Mouse (Mus musculus): ENCODE data around the gene Otud7a. TPM values are rescaled to one million over a fixed set of nuclear protein-coding genes. Genes with fewer than 3 reads are reported as not detected.

The Otud7a gene
- polyA plus RNA-seq, 2 experiments = 0.01 TPM; not detected in 1

DNA sequence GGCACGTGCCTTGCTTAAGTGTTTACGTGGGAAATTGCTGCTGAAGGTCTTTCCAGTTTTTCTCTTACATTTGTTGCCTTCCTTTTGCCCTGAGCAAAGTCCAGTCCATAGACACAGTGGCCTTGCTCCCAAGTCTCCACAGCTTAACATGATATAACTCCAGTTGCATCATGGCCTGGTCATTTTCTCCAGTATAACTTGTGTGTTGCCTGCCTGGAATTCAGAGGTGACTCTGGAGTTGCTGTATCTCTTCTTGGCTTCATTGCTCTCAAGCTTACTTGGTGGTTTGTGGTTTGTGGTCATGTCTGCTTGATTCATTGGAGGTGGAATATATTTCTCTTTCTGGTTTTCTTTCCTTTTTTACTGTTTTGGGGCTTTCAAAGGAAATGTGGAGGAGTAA lies 17.7 kb downstream of the Otud7a start:
- WGBS (ENCODE audit: insufficient replicate concordance) = 29% methylated on average over 2 of the region's 2 CpGs
- Histone ChIP-seq H3K4me3 (ENCODE audit: insufficient read depth in 1 of 2, low read depth in 2 of 2, low read length in 2 of 2) (no peak overlapping the region), H3K4me1 (replicated peaks; ENCODE audit: control insufficient read depth in 2 of 2, insufficient read depth in 2 of 2, low read length in 1 of 2) (no peaks in the 10 kb centered on the region), H3K9ac (replicated peaks) (no peak overlapping the region), H3K27ac (no peak overlapping the region), H3K27me3 (ENCODE audit: control insufficient read depth, insufficient read depth, low read length) (no peaks in the 10 kb centered on the region), H3K4me2 (ENCODE audit: low read depth) (no peak overlapping the region), H3K36me3 (replicated peaks; ENCODE audit: control insufficient read depth, insufficient read depth, low read depth) (no peaks in the 10 kb centered on the region), H3K9me3 (ENCODE audit: control insufficient read depth, low read length) (no peaks in the 10 kb centered on the region)
- DNase-seq (ENCODE audit: low read depth in 3 of 3, low spot score in 3 of 3) = no peak
- TF ChIP-seq CTCF (IDR thresholded peaks at IDR 0.05; ENCODE audit: low read depth) = no peak
- no peak for TF ChIP-seq EP300 (IDR thresholded peaks at IDR 0.05; ENCODE audit: low read depth)
- ATAC-seq (ENCODE audit: insufficient read depth) = no peak

- Histone ChIP-seq H3K9ac (replicated peaks) (no peak overlapping the region), H3K4me3 (ENCODE audit: insufficient read depth in 1 of 2, low read depth in 2 of 2, low read length in 2 of 2) (no peak overlapping the region), H3K4me2 (ENCODE audit: low read depth) (no peak overlapping the region), H3K36me3 (replicated peaks; ENCODE audit: control insufficient read depth, insufficient read depth, low read depth) (no peaks in the 10 kb centered on the region), H3K27me3 (ENCODE audit: control insufficient read depth, insufficient read depth, low read length) (no peaks in the 10 kb centered on the region), H3K4me1 (replicated peaks; ENCODE audit: control insufficient read depth in 2 of 2, insufficient read depth in 2 of 2, low read length in 1 of 2) (no peaks in the 10 kb centered on the region), H3K27ac (no peak overlapping the region), H3K9me3 (ENCODE audit: control insufficient read depth, low read length) (no peaks in the 10 kb centered on the region)
- WGBS (ENCODE audit: insufficient replicate concordance) = 51% methylated on average over 2 of the region's 2 CpGs
- DNase-seq (ENCODE audit: low read depth in 3 of 3, low spot score in 3 of 3) = no peak
- TF ChIP-seq EP300 (IDR thresholded peaks at IDR 0.05; ENCODE audit: low read depth) = no peak
- TF ChIP-seq CTCF (IDR thresholded peaks at IDR 0.05; ENCODE audit: low read depth) = no peak
- ATAC-seq (ENCODE audit: insufficient read depth) = no peak
Observed at GRCm38 (mm10) chr7:63462684-63463083, 18.1 kb downstream of the Otud7a start.

DNA sequence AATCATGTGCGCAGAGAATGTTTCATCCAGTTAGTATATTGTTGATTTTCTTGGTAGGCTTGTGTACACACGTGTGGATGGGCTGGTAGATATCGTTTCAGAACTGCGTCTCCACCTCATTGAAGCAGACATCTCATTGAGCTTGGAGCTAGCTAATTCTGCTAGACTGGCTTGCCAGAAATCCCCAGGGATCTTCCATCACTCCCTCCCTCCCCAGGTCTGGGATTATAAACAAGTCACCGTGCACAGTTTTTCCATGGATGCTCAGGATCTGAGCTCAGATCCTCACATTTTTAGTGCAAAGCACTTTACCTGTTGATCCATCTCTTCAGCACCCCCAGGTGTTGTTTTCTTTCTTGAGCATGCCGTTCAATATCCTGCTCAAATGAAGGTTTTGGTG lies 22.2 kb downstream of the Otud7a start:
- Histone ChIP-seq H3K4me1 (replicated peaks; ENCODE audit: control insufficient read depth in 2 of 2, insufficient read depth in 2 of 2, low read length in 1 of 2) (no peaks in the 10 kb centered on the region), H3K9ac (replicated peaks) (no peak overlapping the region), H3K4me3 (ENCODE audit: insufficient read depth in 1 of 2, low read depth in 2 of 2, low read length in 2 of 2) (no peak overlapping the region), H3K27ac (no peak overlapping the region), H3K27me3 (ENCODE audit: control insufficient read depth, insufficient read depth, low read length) (no peaks in the 10 kb centered on the region), H3K4me2 (ENCODE audit: low read depth) (no peak overlapping the region), H3K36me3 (replicated peaks; ENCODE audit: control insufficient read depth, insufficient read depth, low read depth) (no peaks in the 10 kb centered on the region), H3K9me3 (ENCODE audit: control insufficient read depth, low read length) (no peaks in the 10 kb centered on the region)
- 66% methylated on average over 6 of the region's 6 CpGs for WGBS (ENCODE audit: insufficient replicate concordance)
- TF ChIP-seq EP300 (IDR thresholded peaks at IDR 0.05; ENCODE audit: low read depth) (no peak), CTCF (IDR thresholded peaks at IDR 0.05; ENCODE audit: low read depth) (no peak)
- ATAC-seq (ENCODE audit: insufficient read depth) = no peak
- no peak for DNase-seq (ENCODE audit: low read depth in 3 of 3, low spot score in 3 of 3)

DNA sequence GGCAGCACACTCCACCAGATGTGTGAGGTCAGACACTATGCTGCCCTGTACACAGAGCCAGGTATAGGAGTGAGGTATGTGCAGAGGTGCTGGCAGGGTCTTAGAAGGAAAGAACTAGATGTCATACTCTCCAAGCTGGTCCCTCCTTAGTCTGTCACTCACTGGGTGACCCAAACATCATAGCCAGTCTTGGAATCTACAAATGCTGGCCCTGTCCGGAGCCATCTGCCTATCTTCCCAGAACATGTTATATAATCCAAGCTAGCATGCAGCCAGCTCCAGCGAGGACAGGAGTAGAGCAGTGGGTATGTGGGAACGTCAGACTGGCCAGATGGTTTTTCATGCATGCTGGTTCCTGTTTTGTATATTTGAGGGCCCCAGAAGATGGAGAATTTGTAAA lies 23.7 kb downstream of the Otud7a start:
- H3K4me3 ChIP-seq (ENCODE audit: insufficient read depth in 1 of 2, low read depth in 2 of 2, low read length in 2 of 2) = no peak overlapping the region
- H3K4me1 ChIP-seq (replicated peaks; ENCODE audit: control insufficient read depth in 2 of 2, insufficient read depth in 2 of 2, low read length in 1 of 2) = no peaks in the 10 kb centered on the region
- no peak overlapping the region for H3K4me2 ChIP-seq (ENCODE audit: low read depth)
- 44% methylated on average over 3 of the region's 3 CpGs for WGBS (ENCODE audit: insufficient replicate concordance)
- no peak overlapping the region for H3K27ac ChIP-seq
- H3K9ac ChIP-seq (replicated peaks) = no peak overlapping the region
- no peaks in the 10 kb centered on the region for H3K9me3 ChIP-seq (ENCODE audit: control insufficient read depth, low read length)
- ATAC-seq (ENCODE audit: insufficient read depth) = no peak
- H3K27me3 ChIP-seq (ENCODE audit: control insufficient read depth, insufficient read depth, low read length) = no peaks in the 10 kb centered on the region
- TF ChIP-seq CTCF (IDR thresholded peaks at IDR 0.05; ENCODE audit: low read depth) = no peak
- no peak for TF ChIP-seq EP300 (IDR thresholded peaks at IDR 0.05; ENCODE audit: low read depth)
- no peaks in the 10 kb centered on the region for H3K36me3 ChIP-seq (replicated peaks; ENCODE audit: control insufficient read depth, insufficient read depth, low read depth)
- no peak for DNase-seq (ENCODE audit: low read depth in 3 of 3, low spot score in 3 of 3)

- ATAC-seq (ENCODE audit: insufficient read depth) = no peak
- no peak overlapping the region for H3K9ac ChIP-seq (replicated peaks)
Observed at GRCm38 (mm10) chr7:63483091-63483490, 38.5 kb downstream of the Otud7a start.

More at GRCm38 (mm10) chr7:63483091-63483490, 38.5 kb downstream of the Otud7a start:
- Histone ChIP-seq H3K27ac (no peak overlapping the region), H3K4me2 (ENCODE audit: low read depth) (no peak overlapping the region), H3K4me1 (replicated peaks; ENCODE audit: control insufficient read depth in 2 of 2, insufficient read depth in 2 of 2, low read length in 1 of 2) (no peaks in the 10 kb centered on the region), H3K27me3 (ENCODE audit: control insufficient read depth, insufficient read depth, low read length) (no peaks in the 10 kb centered on the region), H3K9me3 (ENCODE audit: control insufficient read depth, low read length) (no peaks in the 10 kb centered on the region), H3K36me3 (replicated peaks; ENCODE audit: control insufficient read depth, insufficient read depth, low read depth) (no peaks in the 10 kb centered on the region), H3K4me3 (ENCODE audit: insufficient read depth in 1 of 2, low read depth in 2 of 2, low read length in 2 of 2) (no peak overlapping the region)
- no peak for TF ChIP-seq CTCF (IDR thresholded peaks at IDR 0.05; ENCODE audit: low read depth)
- no peak for TF ChIP-seq EP300 (IDR thresholded peaks at IDR 0.05; ENCODE audit: low read depth)
- DNase-seq (ENCODE audit: low read depth in 3 of 3, low spot score in 3 of 3) = no peak
- 74% methylated on average over 2 of the region's 2 CpGs for WGBS (ENCODE audit: insufficient replicate concordance)
